Mouse (Mus musculus) kidney, adult 2 months (tissue): ENCODE measurements around the gene Commd6.

Experiments
- CTCF ChIP-seq: fragments of 200-500 bp; conservative IDR thresholded peaks from 2 replicates; pipeline ENCODE4 v1.5.1; 2011; ENCODE audit warnings: low read depth, mild to moderate bottlenecking, control low read depth, low read length, moderate library complexity, mixed read lengths; ENCODE audit not compliant: insufficient read depth, insufficient read length
- POLR2A ChIP-seq: fragments of 200-500 bp; IDR thresholded peaks from one replicate; pipeline ENCODE4 v1.6.1; 2011; ENCODE audit warnings: low read depth, low read length, control low read depth

DNA sequence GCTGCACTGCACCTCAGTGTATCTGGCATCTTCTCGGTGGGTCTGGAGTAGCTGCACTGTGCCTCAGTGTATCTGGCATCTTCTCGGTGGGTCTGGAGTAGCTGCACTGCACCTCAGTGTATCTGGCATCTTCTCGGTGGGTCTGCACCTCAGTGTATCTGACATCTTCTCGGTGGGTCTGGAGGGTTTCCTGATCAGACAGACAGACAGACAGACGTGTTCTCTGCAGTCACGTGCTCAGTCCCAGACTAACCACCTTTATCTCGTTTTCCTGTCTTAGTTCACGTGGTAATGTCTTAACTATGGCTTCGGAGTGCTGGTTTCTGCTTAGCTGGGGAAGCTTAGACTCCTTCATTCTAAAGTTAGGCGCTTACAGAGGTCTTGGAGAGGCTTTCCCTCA is 15.8 kb upstream of the Commd6 start:
- no peak for TF ChIP-seq CTCF
- TF ChIP-seq POLR2A = no peak
